Mouse (Mus musculus) C3H10T1/2 (cell line): ENCODE results near the gene Arl1. TPM values are rescaled to one million over a fixed set of nuclear protein-coding genes. Genes with fewer than 3 reads are reported as not detected.

ENCODE experiments used
- polyA plus RNA-seq, 2 experiments: library from polyadenylated mRNA; unstranded; fragments of >200 nt; fragmentation: generic; extraction: Trizol; gene quantifications; one replicate each; pipeline ENCODE4 v1.2.1; 2012; ENCODE audit warnings: missing spikeins in 2 of 2

Arl1 gene
- polyA plus RNA-seq = 10 to 100 TPM in 1 of 2 experiments, 1 to 10 TPM in 1; 8.6 to 73.9 TPM

GRCm38 (mm10) chr10:88730571-88731495 is at the start of gene Arl1:
Arl1 (plus strand) TSS chr10:88730858.

GRCm38 (mm10) chr10:88684925-88685324 is 45.7 kb upstream of the Arl1 start, which contains the start of gene Spic:
Spic (minus strand) TSS chr10:88685015.

Other genes starting within 250 kb of the Arl1 start
- 10 to 100 TPM in 1 of 2 experiments, 1 to 10 TPM in 1; 3.5 to 10.1 TPM for gene Chpt1, start 226.8 kb upstream of the Arl1 start, polyA plus RNA-seq
- gene Mybpc1, start 125.7 kb upstream of the Arl1 start, polyA plus RNA-seq = not detected
- not detected for gene Spic, start 45.8 kb upstream of the Arl1 start, polyA plus RNA-seq
- gene Utp20, start 95.9 kb downstream of the Arl1 start, polyA plus RNA-seq = 10 to 100 TPM in 1 of 2 experiments, 1 to 10 TPM in 1; 5.5 to 11.2 TPM
- gene Slc5a8, start 155.1 kb downstream of the Arl1 start, polyA plus RNA-seq = under 1 TPM; 0.01 to 0.02 TPM